Mouse (Mus musculus): ENCODE results near the gene Txndc8.

DNA sequence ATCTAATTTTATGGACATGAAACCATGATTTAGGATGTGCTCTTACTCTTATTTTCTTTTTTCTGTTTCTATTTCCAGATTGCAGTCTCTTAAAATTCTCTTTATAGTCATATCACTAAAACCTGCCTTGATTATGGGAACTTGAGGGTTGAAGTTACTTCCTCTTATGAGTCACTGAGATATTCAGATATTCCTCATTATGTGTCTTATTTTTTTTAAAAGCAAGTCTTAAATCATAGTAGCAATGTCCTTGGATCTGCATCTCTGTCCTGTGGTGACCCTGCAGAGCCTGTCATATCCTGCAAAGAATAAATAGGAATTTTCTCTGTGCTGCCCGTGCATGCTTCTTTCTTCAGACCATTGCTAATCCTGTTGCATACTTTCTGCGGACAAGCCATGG, 31.2 kb upstream of the Txndc8 start:
- TF ChIP-seq CTCF (conservative IDR thresholded peaks at IDR 0.05; ENCODE audit: low read length) (no peak), POU5F1 (IDR thresholded peaks at IDR 0.05; ENCODE audit: borderline replicate concordance, low read length) (no peak), NANOG (IDR thresholded peaks at IDR 0.05; ENCODE audit: borderline replicate concordance, low read length) (no peak)

Data from E14TG2a.4 (cell line).